Mouse (Mus musculus) spleen, postnatal 14 days (tissue): Measurements from ENCODE around the gene 1700028K03Rik.

Experiments
- DNase-seq, 2 experiments: peaks; one replicate each; pipeline ENCODE4 v3.0.0; 2021 to 2022; ENCODE audit warnings: low spot score in 2 of 2

The 1700028K03Rik gene

GRCm38 (mm10) chr5:107534581-107534980 is at the start of gene 1700028K03Rik:
TSS of gene 1700028K03Rik (plus strand) at chr5:107534709.
- no peak for DNase-seq

DNA sequence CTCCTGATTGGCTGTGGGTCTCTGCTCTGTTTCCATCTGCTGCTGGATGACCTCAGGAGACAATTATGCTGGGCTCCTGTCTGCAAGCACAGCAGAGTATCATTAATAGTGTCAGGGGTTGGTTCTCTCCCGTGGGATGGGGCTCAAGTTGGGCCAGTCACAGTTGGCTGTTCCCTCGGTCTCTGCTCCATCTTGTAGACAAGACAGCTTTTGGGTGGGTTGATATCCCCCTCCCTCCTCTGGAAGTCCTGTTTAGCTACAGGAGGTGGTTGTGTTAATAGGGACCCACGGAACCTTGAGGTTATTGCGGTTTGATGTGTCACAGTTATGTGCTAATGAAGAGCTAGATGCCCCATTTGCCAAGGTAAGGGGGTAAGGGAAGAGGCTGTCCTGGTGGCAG is 45.5 kb upstream of the 1700028K03Rik start:
- no peak for DNase-seq

DNA sequence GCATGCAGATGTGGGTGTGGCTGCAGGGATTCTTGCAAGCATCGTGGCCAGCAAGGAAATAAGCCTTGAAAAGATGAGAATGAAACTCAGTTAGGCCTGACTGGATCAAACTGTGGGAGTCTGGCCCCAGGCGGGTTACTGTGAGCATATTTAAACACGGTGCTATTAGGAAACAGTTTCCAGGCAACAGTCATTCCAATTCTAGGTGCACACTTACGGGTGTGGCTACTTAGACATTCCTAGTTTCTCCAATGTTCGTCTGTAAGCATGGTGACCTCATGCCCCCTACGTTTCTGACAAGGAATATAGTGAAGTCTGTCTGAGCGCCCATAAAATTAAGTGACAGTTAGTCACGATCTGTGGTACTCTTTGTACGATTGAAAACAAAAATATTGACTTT is 43.5 kb upstream of the 1700028K03Rik start:
- DNase-seq = no peak

DNA sequence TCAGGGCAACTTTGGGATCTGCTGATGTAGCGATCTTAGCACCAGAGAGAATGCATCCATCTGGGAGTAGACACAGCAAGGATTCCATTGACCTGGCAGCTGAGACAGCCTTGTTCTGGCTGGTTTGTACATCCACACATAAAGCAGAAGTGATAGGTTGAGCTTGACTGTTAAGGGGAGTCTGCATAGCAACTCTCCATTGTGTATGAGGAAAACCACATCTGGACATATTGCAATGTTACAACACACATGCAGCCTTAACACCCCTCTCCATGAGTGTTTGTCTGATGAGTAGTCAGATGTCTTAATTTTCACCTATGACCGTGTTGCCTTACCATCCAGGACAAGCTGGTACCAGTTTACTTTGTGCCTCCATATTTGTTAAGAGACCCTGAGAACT is 42.0 kb upstream of the 1700028K03Rik start:
- DNase-seq = no peak

GRCm38 (mm10) chr5:107494759-107495158 is 39.8 kb upstream of the 1700028K03Rik start:
- no peak for DNase-seq

GRCm38 (mm10) chr5:107496047-107496446 is 38.5 kb upstream of the 1700028K03Rik start:
- no peak for DNase-seq

DNA sequence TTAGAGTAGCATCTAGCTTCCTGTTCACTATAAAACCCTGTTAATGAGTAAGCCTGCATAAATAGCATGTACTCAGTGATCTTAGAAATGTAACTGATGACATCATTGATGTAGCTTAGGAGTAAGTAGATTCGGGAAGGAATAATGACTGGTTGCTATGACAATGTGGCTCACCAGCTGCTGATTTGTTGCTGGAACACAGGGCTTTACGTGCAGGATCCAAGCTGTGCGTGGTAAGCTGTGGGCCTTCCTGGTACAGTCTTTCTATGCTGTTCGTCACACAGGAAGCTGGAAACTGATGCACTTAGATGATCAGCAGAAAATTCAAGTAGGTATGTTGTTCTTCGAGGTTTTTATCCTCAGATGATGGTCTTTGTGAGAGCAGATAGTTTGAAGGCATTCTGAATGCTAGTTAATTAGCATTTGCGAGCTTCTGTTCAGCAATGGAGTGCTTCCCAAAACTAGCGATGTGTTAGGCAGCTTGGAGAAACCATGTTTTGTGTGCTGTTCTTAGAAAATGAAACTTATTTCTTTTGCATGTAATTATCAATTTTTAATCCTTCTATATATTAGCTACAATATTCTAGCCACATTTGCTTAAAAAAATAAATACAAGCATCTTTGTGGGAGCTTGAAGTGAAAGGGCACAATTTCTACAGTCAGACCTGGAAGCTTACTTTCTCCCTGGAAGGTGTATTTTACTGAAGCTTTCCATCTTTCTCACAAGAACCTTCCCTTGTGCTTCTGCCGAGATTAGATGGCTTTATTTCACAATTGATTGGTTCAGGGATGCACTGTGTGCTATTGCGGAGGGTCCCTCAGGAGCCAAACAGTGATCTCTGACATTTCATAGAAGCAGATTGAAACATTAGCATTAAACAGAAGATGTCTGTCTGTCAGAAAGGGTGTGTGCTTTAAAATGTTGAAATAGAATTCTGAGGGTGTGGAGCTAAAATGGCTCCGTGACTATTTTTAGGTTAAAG is 36.7 kb upstream of the 1700028K03Rik start:
- DNase-seq = no peak

DNA sequence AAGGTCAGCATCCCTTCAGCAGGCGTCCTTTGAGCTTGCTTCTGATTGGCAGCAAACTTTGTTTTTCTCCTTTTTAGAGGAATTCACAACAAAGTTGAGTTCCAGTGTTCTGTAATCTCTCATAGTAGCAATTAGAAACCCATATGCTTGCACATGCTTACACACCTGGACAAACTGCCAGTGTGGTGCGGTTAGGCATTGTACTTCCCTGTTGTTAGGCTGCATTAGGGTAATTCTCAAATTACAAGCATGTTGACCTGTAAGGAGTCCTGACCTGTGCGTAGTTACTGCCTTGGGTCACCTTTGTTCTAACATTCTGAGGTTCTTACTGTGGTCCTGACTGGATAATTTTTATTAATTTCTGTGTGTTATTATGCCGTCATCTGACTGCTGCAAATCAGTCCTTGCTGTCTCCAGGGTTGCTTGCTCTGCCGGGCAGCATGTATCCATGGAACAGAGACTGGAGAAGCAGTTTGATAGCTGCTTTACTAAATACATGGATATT is 35.7 kb upstream of the 1700028K03Rik start:
- DNase-seq = no peak

DNA sequence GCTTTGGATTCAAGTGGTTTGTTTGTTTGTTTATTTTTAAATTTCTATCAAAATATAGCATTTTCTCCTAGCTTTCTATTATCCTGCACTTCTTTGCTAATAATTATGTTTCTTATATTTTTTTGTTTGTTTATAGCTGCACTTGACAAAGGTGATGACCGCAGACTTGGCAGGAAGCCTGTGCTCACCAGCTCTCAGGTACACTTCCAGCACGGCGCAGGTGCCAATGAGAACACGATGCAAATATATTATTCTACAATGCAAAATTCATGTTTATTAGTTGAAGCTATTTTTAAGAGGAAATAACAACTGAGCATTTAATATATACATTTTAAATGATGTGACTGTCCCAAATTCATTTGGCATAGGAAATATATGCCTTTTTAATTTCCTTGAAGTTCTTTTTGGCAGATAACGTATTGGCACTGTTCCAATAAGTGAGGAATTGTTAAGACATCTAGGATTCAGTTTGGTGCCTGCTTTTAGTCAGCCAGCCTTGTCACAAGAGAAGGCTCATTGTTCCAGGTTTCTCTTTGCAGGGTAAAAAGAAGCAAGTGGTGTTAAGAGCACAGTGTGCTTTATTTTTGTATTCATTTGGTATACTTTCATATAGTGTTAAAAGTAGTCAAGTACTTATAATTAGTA is 34.5 kb upstream of the 1700028K03Rik start:
- DNase-seq = no peak

DNA sequence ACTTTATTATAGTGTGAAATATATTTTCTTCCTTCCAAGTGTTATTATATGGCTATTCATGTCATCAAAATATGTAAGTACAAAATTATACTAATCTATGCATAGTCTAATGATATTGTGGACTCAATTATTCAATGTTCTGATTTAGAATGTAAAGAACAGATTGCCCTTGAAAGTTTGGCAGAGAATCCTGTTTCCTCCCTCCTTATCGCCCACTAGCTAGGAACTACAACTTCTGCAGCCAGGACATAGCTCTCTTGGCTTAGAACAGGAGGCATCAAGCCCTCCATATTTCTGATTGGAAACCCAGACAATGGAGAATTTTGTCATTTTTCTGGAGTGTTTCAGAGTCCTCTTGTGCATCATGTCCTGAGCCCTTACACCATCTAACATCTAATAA is 33.8 kb upstream of the 1700028K03Rik start:
- no peak for DNase-seq

- DNase-seq = no peak
These were observed 27.2 kb upstream of the 1700028K03Rik start, which contains the start of gene Gm42669 for GRCm38 (mm10) chr5:107507321-107507720. TSS of gene Gm42669 (plus strand) at chr5:107507621.

- DNase-seq = no peak
These were observed 24.0 kb upstream of the 1700028K03Rik start for GRCm38 (mm10) chr5:107510503-107510902.

GRCm38 (mm10) chr5:107511326-107511725 is 23.2 kb upstream of the 1700028K03Rik start:
- DNase-seq = no peak

DNA sequence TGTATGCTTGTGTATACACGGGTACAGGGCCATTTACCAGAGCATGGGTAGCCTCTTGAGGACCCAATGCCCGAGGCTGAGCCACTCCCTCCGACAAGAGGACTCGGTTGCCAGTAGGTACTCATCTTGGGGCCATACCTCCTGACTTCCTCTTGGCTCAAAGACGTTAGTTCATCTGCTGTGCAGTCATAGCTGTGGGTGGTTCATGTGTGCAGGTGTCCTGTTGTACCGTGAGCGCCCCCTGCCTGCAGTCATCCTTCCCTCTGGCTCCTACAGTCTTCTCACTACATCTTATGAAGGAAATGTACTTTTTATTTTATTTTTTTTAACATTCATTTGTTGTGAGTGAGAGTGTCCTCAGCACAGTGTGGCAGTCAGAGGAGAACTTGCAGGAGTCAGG is 20.9 kb upstream of the 1700028K03Rik start:
- peak; percentile 53 to 63 for DNase-seq

- DNase-seq = no peak
These were observed 19.1 kb upstream of the 1700028K03Rik start for GRCm38 (mm10) chr5:107515453-107515852.

DNA sequence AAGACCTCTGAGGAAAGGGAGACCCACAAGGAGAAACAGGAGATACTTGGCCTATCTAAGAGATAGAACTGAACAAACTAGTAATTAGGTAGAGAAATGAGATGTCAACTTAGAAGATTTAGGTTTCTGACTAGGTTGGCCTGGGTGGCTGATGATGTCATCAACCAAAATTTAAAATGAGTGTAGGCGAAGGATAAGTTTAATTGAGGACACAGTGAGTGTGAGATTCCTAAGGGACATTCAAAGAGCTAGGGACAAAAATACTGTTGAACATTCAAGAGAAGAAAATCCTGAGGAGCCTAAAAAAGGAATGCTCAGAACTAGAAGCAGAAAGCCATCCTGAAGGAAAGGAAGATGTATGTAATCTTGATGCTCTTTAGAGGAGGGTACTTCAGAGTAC is 18.4 kb upstream of the 1700028K03Rik start:
- no peak for DNase-seq

DNA sequence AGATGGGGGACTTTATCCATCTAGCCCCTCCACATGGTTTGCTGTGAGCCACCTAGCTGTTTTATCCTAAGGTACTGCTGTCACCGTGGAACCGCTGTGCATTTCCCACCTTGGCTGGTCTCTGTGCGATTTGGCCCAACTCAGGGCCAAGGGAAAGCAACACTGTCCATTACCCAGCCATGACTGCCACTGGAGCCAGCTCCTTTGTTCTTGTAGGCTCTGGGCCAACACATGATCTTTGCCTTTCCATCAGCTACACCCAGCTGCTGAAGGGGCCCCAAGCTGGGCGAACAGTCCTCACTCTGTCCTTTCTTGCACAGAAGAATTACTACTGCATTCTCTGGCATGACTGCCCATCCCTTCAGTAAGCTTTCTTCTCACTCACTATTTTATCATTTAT is 15.9 kb upstream of the 1700028K03Rik start:
- DNase-seq = no peak

DNA sequence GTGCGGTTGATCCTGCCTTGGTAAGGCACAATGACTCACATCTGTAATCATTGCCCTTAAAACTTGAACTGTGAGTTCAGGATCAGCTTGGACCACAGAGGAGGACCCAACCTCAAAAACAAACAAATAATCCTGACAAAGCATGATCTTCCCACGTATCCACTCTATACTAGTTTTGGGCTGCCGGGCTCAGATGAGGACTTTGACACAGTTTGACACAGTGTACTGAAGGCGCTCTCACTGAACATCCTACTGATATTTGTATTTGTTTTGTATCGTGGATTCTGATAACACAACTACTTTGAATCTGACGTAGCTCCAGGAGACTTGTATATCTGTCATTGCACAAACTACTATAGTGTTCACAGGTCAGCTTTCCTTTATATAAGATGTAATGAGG is 13.1 kb upstream of the 1700028K03Rik start:
- no peak for DNase-seq

GRCm38 (mm10) chr5:107521897-107522296 is 12.6 kb upstream of the 1700028K03Rik start:
- DNase-seq = no peak

DNA sequence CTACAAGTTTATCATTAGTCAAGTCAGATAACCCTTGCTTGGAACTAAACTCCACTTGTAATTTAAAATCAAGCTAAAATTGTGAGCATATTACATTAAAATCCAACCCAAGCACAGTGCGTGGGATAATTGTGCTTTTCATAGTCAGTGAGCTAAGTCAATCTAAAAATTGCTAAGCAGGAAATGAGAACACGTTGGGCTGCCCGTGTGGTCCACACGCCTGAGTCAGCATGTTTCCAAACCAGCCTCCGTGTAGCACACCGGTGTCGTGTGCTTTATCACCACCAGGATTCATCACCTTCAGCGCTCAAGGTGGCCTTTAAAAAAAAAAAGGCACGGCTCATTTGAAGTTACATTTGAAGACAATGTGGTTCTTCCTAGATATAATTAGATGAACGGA is 10.2 kb upstream of the 1700028K03Rik start:
- no peak for DNase-seq

- DNase-seq = no peak
These were observed 5.7 kb upstream of the 1700028K03Rik start for GRCm38 (mm10) chr5:107528856-107529255.

- no peak for DNase-seq
These were observed 919 bp upstream of the 1700028K03Rik start for GRCm38 (mm10) chr5:107533590-107533989.

- DNase-seq = no peak
These were observed 7.2 kb downstream of the 1700028K03Rik start for GRCm38 (mm10) chr5:107541696-107542095.
